Mouse (Mus musculus) thymus, postnatal 36 days (tissue): ENCODE measurements around the gene Kif7.

Experiments used
- DNase-seq, 2 experiments: peaks; one replicate each; pipeline ENCODE4 v3.0.0; 2022; ENCODE audit warnings: mixed read lengths in 2 of 2

Kif7 gene

GRCm38 (mm10) chr7:79715187-79715981 lies at the start of gene Kif7:
TSS of gene Kif7 (minus strand) at chr7:79715720.
- DNase-seq = peak; percentile 81 to 89

GRCm38 (mm10) chr7:79762106-79762505 lies 46.6 kb upstream of the Kif7 start:
- DNase-seq = no peak

- DNase-seq = no peak
Measured at GRCm38 (mm10) chr7:79761124-79761876, 45.8 kb upstream of the Kif7 start.

DNA sequence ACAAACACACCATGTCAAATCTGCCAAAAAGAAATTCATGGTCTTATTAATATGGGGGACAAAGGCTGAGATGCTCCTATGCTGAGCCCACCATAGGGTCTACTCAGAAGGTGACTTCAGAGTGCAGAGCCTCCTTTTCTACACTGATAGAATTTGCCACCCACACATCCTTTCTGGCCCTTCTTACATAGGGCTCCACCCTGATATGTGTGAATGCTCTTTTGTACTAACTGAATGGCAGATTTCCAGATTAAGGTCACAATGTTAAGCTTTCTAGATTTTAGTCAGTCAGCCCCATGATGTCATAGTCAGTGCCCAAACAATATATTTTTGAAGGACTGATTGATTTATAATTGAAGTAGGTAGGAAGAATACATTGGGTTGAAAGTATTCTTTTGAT lies 44.2 kb upstream of the Kif7 start:
- no peak for DNase-seq

DNA sequence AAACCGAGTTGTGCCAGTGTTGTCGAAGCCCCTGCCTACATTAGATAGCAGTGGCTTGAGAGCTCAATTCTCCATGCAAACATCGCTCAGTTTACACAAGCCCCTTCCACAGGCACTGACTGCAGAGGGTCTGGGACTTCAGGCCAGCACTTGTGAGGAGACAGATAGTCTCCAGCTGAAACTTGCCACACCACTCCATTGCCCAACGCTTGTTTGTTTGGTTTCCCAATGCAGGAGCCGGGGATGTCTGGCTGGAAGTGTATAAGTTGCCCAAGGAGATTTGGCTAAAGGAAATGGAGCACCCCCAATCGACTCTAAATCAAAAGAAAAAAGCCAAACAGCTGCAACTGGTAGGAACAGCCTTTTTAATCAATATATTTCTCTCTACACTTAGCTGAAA lies 42.7 kb upstream of the Kif7 start:
- no peak for DNase-seq

- no peak for DNase-seq
Measured at GRCm38 (mm10) chr7:79756334-79756733, 40.8 kb upstream of the Kif7 start.

- no peak for DNase-seq
Measured at GRCm38 (mm10) chr7:79749511-79749910, 34.0 kb upstream of the Kif7 start.

DNA sequence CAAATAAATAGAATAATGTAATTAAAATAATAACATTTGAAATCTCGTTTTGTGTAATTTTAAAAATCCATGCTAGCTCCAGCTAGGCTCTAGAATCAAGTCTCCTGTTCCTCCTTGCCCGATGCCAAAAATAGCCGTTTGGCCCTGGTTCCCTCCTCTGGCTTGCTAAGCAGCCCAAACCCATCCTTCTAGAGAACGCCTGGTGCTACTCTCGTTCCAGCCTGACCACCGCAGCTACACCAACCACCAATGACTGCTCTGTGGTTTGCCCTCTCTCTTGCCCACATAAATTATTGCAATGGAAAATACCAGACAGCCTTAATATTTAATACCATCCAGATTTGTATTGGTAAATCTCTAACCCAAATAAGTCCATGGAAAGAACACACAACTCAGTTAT lies 32.1 kb upstream of the Kif7 start:
- no peak for DNase-seq

GRCm38 (mm10) chr7:79744585-79744984 lies 29.1 kb upstream of the Kif7 start:
- no peak for DNase-seq

DNA sequence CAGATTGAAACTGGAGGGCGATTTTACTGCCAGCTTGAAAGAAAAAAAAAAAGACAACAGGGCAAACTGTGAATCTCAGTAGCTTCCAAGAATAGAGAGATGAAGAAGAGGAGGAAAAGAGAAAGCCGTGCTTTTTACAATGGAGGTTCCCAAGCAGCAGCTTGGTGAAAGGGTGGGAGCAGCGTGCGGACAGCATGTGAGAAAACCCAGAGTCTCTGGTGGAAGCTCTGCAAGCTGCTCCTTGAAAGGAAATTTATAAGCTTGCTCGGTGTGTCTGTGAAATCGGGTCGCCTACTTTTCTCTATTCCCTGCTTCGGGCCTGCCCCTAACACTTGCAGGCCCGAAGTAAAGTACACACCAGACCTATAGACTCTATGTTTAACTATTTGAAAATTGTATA lies 28.5 kb upstream of the Kif7 start:
- no peak for DNase-seq

GRCm38 (mm10) chr7:79742659-79743536 lies 27.4 kb upstream of the Kif7 start, which contains the start of the genes Pex11a and Wdr93:
TSS of gene Pex11a (minus strand) at chr7:79743131.
TSS of gene Wdr93 (plus strand) at chr7:79743163.
- DNase-seq = peak; percentile 80 to 84

DNA sequence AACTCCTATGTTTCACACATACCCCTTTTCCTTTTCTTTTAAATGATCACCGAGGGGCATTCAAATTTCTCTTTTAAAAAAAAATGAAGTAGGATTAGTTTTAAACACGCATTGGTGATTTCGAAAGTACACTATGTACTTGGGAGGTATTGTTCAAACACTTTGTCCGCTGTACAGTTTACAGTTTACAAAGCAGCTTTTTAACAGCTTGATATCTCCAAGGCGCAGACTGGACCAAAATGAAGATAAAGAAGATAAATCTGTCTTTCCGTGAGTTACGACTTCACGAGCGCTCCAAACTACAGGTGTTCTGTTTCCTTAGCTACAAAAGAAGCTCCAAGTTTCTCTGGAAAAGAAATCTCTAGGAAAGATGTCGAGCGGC lies 26.7 kb upstream of the Kif7 start:
- DNase-seq = no peak

DNA sequence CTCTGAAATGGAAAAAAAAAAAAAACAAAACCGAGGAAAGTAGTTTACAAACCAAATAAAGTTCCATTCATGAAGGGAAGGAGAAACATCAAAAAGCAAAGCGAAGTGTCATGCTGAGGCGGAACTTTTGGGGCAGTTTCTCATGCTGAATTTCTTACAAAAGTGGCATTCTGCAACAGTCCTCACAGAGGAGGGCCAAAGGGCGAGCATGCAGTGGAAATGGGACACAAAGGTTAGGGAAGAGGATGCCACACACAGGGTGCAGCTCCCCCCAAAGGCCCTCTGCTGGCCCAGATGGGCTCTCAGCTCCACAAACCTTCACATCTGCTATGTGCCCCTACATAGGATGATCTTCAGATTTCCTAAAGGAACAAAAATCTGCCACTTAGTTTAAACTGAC lies 24.8 kb upstream of the Kif7 start:
- no peak for DNase-seq

GRCm38 (mm10) chr7:79738913-79739312 lies 23.4 kb upstream of the Kif7 start:
- no peak for DNase-seq

GRCm38 (mm10) chr7:79736511-79736910 lies 21.0 kb upstream of the Kif7 start:
- no peak for DNase-seq

DNA sequence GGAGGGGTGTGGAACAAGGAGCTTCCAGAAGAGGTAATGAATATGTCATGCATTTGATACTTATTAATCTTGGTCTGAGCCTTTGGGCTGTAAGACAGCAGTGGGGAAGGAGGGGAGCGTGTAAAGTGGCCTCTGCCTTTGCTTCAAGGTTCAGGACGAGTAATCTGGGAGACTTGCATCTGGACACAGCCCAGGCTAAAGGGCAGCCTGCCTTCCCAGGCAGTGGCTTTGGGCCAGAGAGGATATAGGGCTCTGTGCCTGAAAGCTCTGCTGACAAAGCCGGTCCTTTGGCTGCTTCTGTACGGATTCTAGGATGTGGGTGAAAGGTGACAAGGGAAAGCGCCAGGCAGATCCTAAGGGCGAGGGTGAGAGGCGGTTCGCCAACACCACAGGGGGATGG lies 19.0 kb upstream of the Kif7 start:
- DNase-seq = no peak

GRCm38 (mm10) chr7:79732622-79733021 lies 17.1 kb upstream of the Kif7 start, which contains the start of gene Plin1:
TSS of gene Plin1 (minus strand) at chr7:79732903.
- no peak for DNase-seq

- no peak for DNase-seq
Measured at GRCm38 (mm10) chr7:79731438-79731837, 15.9 kb upstream of the Kif7 start.

GRCm38 (mm10) chr7:79729743-79730370 lies 14.3 kb upstream of the Kif7 start:
- DNase-seq = peak; percentile 22 to 33

- peak; percentile 69 to 71 for DNase-seq
Measured at GRCm38 (mm10) chr7:79729169-79729568, 13.6 kb upstream of the Kif7 start.

DNA sequence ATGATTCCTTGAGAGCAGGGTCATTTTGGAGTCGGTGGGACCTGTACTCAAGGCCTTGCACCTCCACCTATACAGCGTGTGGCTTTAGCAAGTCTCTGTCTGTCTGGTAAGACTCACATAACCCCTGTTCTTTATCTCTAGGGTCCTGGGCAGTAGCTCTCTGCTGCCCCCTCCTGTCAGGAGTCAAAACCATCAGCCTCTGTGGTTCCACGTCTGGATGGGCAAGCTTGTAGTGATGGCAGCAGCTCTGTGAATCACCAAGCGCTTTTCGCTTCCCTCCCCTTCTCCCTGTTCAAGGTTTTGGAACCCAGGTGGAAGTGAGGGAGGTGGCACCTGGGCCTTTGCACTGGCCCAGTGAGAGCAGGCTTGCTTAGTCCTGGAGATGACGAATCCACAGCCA lies 12.7 kb upstream of the Kif7 start:
- peak; percentile 72 for DNase-seq

DNA sequence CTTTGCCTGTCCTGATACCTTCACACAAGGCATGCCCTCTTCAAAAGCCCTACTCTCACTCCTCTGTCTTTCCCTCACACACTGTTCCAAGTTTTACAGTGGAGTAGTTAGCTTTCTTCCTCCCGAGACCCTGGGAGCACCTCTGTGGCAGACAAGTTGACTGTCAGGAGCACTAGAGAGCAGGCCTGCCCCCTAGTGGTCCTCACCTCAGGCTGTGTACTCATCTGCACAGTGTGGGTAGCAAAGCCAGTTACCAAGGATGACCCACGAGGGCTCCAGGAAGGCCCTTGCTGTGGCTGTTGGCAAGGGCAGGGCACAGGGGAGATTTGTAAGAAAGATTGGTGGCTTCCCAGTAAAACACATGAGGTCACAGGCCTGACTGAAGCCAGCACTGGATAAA lies 11.6 kb upstream of the Kif7 start:
- DNase-seq = peak; percentile 66 to 69
